Mouse (Mus musculus): ENCODE results near the gene Ebi3. TPM values are rescaled to one million over a fixed set of nuclear protein-coding genes. Genes with fewer than 3 reads are reported as not detected.

The Ebi3 gene
- total and polyA plus RNA-seq, 3 experiments, result 0.98 to 2.5 (median 2.0) TPM

DNA sequence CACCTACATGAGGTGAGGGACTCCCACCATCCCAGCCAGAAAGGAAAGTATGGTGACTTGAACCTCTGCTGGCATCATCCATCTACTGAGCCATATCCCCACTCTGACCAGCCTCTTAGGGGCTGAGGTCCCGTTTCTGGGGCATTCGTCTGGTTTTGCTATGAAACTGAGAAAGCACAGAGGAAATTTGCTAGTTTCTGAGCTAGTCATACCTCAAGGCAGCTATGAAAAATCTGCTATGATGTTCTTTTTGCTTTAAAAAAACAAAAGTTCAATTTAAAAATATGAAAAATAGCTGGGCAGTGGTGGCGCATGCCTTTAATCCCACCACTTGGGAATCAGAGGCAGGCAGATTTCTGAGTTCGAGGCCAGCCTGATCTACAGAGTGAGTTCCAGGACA lies 3.8 kb upstream of the Ebi3 start:
- TF ChIP-seq CTCF (IDR thresholded peaks at IDR 0.05; ENCODE audit: low read depth, low read length), result no peak
- TF ChIP-seq GATA1 (IDR thresholded peaks at IDR 0.05; ENCODE audit: borderline replicate concordance, low read length), result no peak
- TF ChIP-seq GATA2 (IDR thresholded peaks at IDR 0.05; ENCODE audit: borderline replicate concordance, low read depth, low read length), result no peak
- TF ChIP-seq POLR2AphosphoS5 (IDR thresholded peaks at IDR 0.05; ENCODE audit: insufficient replicate concordance, low read depth, low read length), result no peak
- TF ChIP-seq TAL1 (conservative IDR thresholded peaks at IDR 0.05; ENCODE audit: low read depth, low read length), result no peak
- Histone ChIP-seq H3K27me3 (ENCODE audit: insufficient read depth, low read length) (peaks cover 25% of the 10 kb centered on the region), H3K4me1 (ENCODE audit: insufficient read depth, low read depth, low read length) (peaks cover 20% of the 10 kb centered on the region), H3K9me3 (replicated peaks) (no peaks in the 10 kb centered on the region), H3K36me3 (replicated peaks) (no peaks in the 10 kb centered on the region), H3K4me3 (ENCODE audit: low read depth, low read length) (no peak overlapping the region)
- ATAC-seq (ENCODE audit: extremely low read depth, insufficient number of reproducible peaks, low FRiP score, poor library complexity, severe bottlenecking) (no peak), DNase-seq (ENCODE audit: low spot score) (no peak)

DNA sequence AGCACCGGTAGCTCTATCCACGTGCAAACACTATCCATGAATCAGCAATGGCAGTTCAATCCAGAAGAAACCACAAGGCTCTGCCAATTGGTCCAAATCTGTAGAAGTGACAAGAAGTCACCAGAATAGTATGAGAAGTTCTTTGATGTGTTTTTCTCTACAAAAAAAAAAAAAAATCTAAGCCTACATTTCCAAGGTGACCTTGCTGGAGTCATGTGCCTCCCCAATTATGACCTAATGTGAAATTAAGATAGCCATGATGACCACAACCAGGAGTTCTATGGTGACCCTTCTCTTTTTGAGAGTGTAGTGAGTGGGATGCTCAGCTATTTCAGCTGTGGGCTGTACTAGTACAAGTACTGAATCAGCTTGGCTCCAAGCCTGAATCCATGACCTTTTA lies 3.0 kb upstream of the Ebi3 start, which contains the start of gene Zfp119b:
TSS of gene Zfp119b (minus strand) at position 101 of the 400 bp plus-strand sequence.
- no peak for TF ChIP-seq CTCF (IDR thresholded peaks at IDR 0.05; ENCODE audit: low read depth, low read length)
- no peak for TF ChIP-seq GATA1 (IDR thresholded peaks at IDR 0.05; ENCODE audit: borderline replicate concordance, low read length)
- no peak for TF ChIP-seq TAL1 (conservative IDR thresholded peaks at IDR 0.05; ENCODE audit: low read depth, low read length)
- no peak for TF ChIP-seq GATA2 (IDR thresholded peaks at IDR 0.05; ENCODE audit: borderline replicate concordance, low read depth, low read length)
- no peak for TF ChIP-seq POLR2AphosphoS5 (IDR thresholded peaks at IDR 0.05; ENCODE audit: insufficient replicate concordance, low read depth, low read length)
- DNase-seq (ENCODE audit: low spot score), result no peak
- H3K36me3 ChIP-seq (replicated peaks), result no peaks in the 10 kb centered on the region
- no peaks in the 10 kb centered on the region for H3K9me3 ChIP-seq (replicated peaks)
- peaks cover 21% of the 10 kb centered on the region for H3K4me1 ChIP-seq (ENCODE audit: insufficient read depth, low read depth, low read length)
- peaks cover 32% of the 10 kb centered on the region for H3K27me3 ChIP-seq (ENCODE audit: insufficient read depth, low read length)
- ATAC-seq (ENCODE audit: extremely low read depth, insufficient number of reproducible peaks, low FRiP score, poor library complexity, severe bottlenecking), result no peak
- no peak within 1 kb of the TSS for H3K4me3 ChIP-seq (ENCODE audit: low read depth, low read length)

DNA sequence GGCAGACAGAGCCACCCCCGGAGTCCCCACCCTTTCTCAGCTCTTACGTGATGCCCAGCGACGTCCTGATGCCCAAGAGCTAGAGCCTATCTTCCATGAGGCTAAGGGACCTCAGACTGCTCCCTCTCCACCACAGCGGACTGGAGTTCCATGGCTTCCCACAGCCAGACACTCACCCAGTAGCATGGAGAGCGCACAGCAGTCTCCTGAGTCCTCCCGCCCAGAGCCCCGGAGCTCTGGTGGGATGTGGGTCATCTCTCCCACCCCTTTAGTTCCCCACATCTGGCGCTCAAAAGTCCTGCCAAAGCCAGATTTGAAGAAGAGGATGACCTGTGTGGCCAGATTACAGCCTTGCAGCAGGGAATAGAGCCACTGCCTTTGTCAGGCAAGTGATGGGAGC lies 1.8 kb upstream of the Ebi3 start:
- Histone ChIP-seq H3K27me3 (ENCODE audit: insufficient read depth, low read length) (peaks cover 39% of the 10 kb centered on the region), H3K4me3 (ENCODE audit: low read depth, low read length) (no peak overlapping the region), H3K36me3 (replicated peaks) (no peaks in the 10 kb centered on the region), H3K9me3 (replicated peaks) (no peaks in the 10 kb centered on the region), H3K4me1 (ENCODE audit: insufficient read depth, low read depth, low read length) (peaks cover 21% of the 10 kb centered on the region)
- TF ChIP-seq POLR2AphosphoS5 (IDR thresholded peaks at IDR 0.05; ENCODE audit: insufficient replicate concordance, low read depth, low read length) (no peak), GATA2 (IDR thresholded peaks at IDR 0.05; ENCODE audit: borderline replicate concordance, low read depth, low read length) (no peak), GATA1 (IDR thresholded peaks at IDR 0.05; ENCODE audit: borderline replicate concordance, low read length) (no peak), TAL1 (conservative IDR thresholded peaks at IDR 0.05; ENCODE audit: low read depth, low read length) (no peak), CTCF (IDR thresholded peaks at IDR 0.05; ENCODE audit: low read depth, low read length) (no peak)
- DNase-seq (ENCODE audit: low spot score), result no peak
- no peak for ATAC-seq (ENCODE audit: extremely low read depth, insufficient number of reproducible peaks, low FRiP score, poor library complexity, severe bottlenecking)

DNA sequence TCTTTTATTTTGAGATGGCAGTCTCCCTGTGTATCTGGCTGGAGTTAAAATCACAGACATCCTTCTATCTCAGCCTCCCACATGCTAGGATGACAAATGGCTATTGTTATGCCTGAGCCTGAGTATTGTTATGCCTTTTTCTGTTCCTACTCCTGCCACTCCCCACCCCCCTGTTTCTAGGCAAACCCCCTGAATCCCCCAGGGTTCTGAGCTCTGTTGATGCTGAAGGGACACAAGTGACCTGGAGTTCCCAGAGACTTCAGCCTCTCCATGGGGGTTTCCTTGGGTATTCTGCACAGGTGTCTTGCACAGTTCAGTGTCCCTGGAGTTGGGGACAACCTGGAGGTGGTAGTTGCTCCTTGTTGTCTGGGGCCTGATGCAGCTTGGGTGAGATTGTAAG lies 399 bp upstream of the Ebi3 start:
- no peak for DNase-seq (ENCODE audit: low spot score)
- ATAC-seq (ENCODE audit: extremely low read depth, insufficient number of reproducible peaks, low FRiP score, poor library complexity, severe bottlenecking), result no peak
- H3K4me1 ChIP-seq (ENCODE audit: insufficient read depth, low read depth, low read length), result peaks cover 26% of the 10 kb centered on the region
- peaks cover 39% of the 10 kb centered on the region for H3K27me3 ChIP-seq (ENCODE audit: insufficient read depth, low read length)
- no peak overlapping the region for H3K4me3 ChIP-seq (ENCODE audit: low read depth, low read length)
- H3K36me3 ChIP-seq (replicated peaks), result peaks cover 8% of the 10 kb centered on the region
- TF ChIP-seq GATA1 (IDR thresholded peaks at IDR 0.05; ENCODE audit: borderline replicate concordance, low read length) (no peak), POLR2AphosphoS5 (IDR thresholded peaks at IDR 0.05; ENCODE audit: insufficient replicate concordance, low read depth, low read length) (no peak), CTCF (IDR thresholded peaks at IDR 0.05; ENCODE audit: low read depth, low read length) (no peak), GATA2 (IDR thresholded peaks at IDR 0.05; ENCODE audit: borderline replicate concordance, low read depth, low read length) (no peak), TAL1 (conservative IDR thresholded peaks at IDR 0.05; ENCODE audit: low read depth, low read length) (no peak)
- H3K9me3 ChIP-seq (replicated peaks), result no peaks in the 10 kb centered on the region

DNA sequence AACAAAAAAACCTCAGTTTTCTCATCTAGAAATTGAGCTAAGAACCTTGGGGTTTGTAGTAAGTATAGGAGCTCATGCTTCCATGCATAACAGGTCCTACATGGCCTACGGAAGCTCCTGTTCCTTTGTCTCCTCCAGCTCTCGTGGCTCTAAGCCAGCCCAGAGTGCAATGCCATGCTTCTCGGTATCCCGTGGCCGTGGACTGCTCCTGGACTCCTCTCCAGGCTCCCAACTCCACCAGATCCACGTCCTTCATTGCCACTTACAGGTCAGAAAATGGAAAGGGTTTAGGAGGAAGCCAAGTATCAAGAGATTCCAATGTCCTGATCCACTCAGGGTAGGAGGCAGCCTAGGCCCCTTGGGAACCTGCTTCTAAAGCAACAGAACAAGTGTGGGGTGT lies 1.3 kb downstream of the Ebi3 start:
- DNase-seq (ENCODE audit: low spot score), result no peak
- Histone ChIP-seq H3K4me1 (ENCODE audit: insufficient read depth, low read depth, low read length) (peaks cover 40% of the 10 kb centered on the region), H3K27me3 (ENCODE audit: insufficient read depth, low read length) (peaks cover 39% of the 10 kb centered on the region)

DNA sequence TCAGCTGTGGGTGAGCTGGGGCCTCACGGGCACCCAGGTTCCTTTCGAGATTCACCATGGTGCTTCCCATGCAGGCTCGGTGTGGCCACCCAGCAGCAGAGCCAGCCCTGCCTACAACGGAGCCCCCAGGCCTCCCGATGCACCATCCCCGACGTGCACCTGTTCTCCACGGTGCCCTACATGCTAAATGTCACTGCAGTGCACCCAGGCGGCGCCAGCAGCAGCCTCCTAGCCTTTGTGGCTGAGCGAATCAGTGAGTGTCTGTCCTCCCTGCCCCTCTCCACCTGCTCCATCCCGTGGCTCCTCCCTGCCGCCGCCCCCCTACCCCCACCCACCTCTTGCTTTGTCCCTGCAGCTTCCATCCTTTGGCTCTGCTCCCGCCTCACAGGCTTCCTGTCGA lies 1.8 kb downstream of the Ebi3 start:
- Histone ChIP-seq H3K36me3 (replicated peaks) (peaks cover 8% of the 10 kb centered on the region), H3K4me3 (ENCODE audit: low read depth, low read length) (no peak overlapping the region), H3K9me3 (replicated peaks) (no peaks in the 10 kb centered on the region), H3K4me1 (ENCODE audit: insufficient read depth, low read depth, low read length) (peaks cover 40% of the 10 kb centered on the region), H3K27me3 (ENCODE audit: insufficient read depth, low read length) (peaks cover 39% of the 10 kb centered on the region)
- ATAC-seq (ENCODE audit: extremely low read depth, insufficient number of reproducible peaks, low FRiP score, poor library complexity, severe bottlenecking) (no peak), DNase-seq (ENCODE audit: low spot score) (no peak)
- TF ChIP-seq TAL1 (conservative IDR thresholded peaks at IDR 0.05; ENCODE audit: low read depth, low read length) (no peak), CTCF (IDR thresholded peaks at IDR 0.05; ENCODE audit: low read depth, low read length) (no peak), GATA2 (IDR thresholded peaks at IDR 0.05; ENCODE audit: borderline replicate concordance, low read depth, low read length) (no peak), GATA1 (IDR thresholded peaks at IDR 0.05; ENCODE audit: borderline replicate concordance, low read length) (no peak), POLR2AphosphoS5 (IDR thresholded peaks at IDR 0.05; ENCODE audit: insufficient replicate concordance, low read depth, low read length) (no peak)

More for the DNA sequence above, 1.3 kb downstream of the Ebi3 start:
- Histone ChIP-seq H3K4me3 (ENCODE audit: low read depth, low read length) (no peak overlapping the region), H3K9me3 (replicated peaks) (no peaks in the 10 kb centered on the region), H3K36me3 (replicated peaks) (peaks cover 8% of the 10 kb centered on the region)
- ATAC-seq (ENCODE audit: extremely low read depth, insufficient number of reproducible peaks, low FRiP score, poor library complexity, severe bottlenecking), result no peak
- TF ChIP-seq GATA2 (IDR thresholded peaks at IDR 0.05; ENCODE audit: borderline replicate concordance, low read depth, low read length) (no peak), CTCF (IDR thresholded peaks at IDR 0.05; ENCODE audit: low read depth, low read length) (no peak), TAL1 (conservative IDR thresholded peaks at IDR 0.05; ENCODE audit: low read depth, low read length) (no peak), POLR2AphosphoS5 (IDR thresholded peaks at IDR 0.05; ENCODE audit: insufficient replicate concordance, low read depth, low read length) (no peak), GATA1 (IDR thresholded peaks at IDR 0.05; ENCODE audit: borderline replicate concordance, low read length) (no peak)
